10 mouse cellular contexts compared by ENCODE assay signal in the genomic region with DNA sequence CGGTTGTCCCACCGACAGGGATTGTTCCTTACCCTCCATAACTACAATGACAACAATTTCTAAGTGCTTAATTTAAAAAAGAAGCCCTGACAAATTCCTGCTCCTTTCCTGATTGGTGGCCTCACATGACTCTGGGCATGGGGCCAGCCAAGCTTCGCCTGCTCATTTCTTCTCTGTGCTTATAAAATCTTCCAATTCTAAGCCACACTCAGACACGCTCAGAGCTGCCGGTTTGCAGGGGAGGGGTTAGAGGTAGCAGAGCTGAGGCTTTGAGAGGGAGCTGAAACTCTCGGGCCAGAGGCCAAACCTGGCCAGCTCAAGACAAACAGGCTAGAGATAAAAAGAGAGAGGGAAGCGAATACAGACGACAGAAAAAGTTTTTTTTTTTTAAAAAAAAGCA.
DNase-seq lines count a peak whose midpoint lies in the region; ATAC-seq lines count a peak whose summit lies in the region.
"Had no signal": no experiment of that assay in that cellular context is flagged by ENCODE, and none has a peak within 500 bp of the region (broad histone marks: within the 10 kb centered on the region; RNA-seq: fewer than 3 reads in every experiment).

No protein-coding gene starts in this region.

- H3K36me3 ChIP-seq in embryonic facial prominence, embryonic 14.5 days (ENCODE audit: control insufficient read depth, insufficient read depth, low read length): no peaks in the 10 kb centered on the region
- H3K36me3 ChIP-seq in embryonic facial prominence, embryonic 10.5 days (replicated peaks): no peaks in the 10 kb centered on the region
- no peaks in the 10 kb centered on the region for H3K36me3 ChIP-seq in midbrain, embryonic 14.5 days (ENCODE audit: control insufficient read depth, insufficient read depth, low read length)
- H3K36me3 ChIP-seq in midbrain, embryonic 16.5 days (ENCODE audit: control insufficient read depth, insufficient read depth, low read length): no peaks in the 10 kb centered on the region
- H3K36me3 ChIP-seq in heart, embryonic 15.5 days: no peaks in the 10 kb centered on the region
- H3K36me3 ChIP-seq: limb, embryonic 12.5 days; neural tube, embryonic 12.5 days had no signal

- no peak overlapping the region for H3K4me2 ChIP-seq in embryonic facial prominence, embryonic 14.5 days (ENCODE audit: low read depth, low read length)
- no peak overlapping the region for H3K4me2 ChIP-seq in midbrain, embryonic 14.5 days (ENCODE audit: low read length)
- no peak overlapping the region for H3K4me2 ChIP-seq in midbrain, embryonic 16.5 days (ENCODE audit: low read length)
- 0 out of 2 replicates have a peak overlapping the region, but pooled peaks have one; percentile 4 for H3K4me2 ChIP-seq in heart, embryonic 15.5 days
- H3K4me2 ChIP-seq: limb, embryonic 12.5 days; neural tube, embryonic 12.5 days had no signal

- H3K27me3 ChIP-seq in embryonic facial prominence, embryonic 14.5 days (replicated peaks; ENCODE audit: control insufficient read depth, insufficient read depth, low read length): no peaks in the 10 kb centered on the region
- peaks cover 25% of the 10 kb centered on the region for H3K27me3 ChIP-seq in embryonic facial prominence, embryonic 10.5 days (replicated peaks; ENCODE audit: low read depth, poor library complexity, severe bottlenecking)
- H3K27me3 ChIP-seq in midbrain, embryonic 14.5 days (ENCODE audit: control insufficient read depth, insufficient read depth, low read length): no peaks in the 10 kb centered on the region
- no peaks in the 10 kb centered on the region for H3K27me3 ChIP-seq in midbrain, embryonic 16.5 days (ENCODE audit: control insufficient read depth, insufficient read depth, low read depth, low read length)
- no peaks in the 10 kb centered on the region for H3K27me3 ChIP-seq in heart, embryonic 15.5 days
- H3K27me3 ChIP-seq: limb, embryonic 12.5 days; neural tube, embryonic 12.5 days had no signal

- H3K27ac ChIP-seq in embryonic facial prominence, embryonic 14.5 days (replicated peaks; ENCODE audit: low read depth, low read length): no peak overlapping the region
- H3K27ac ChIP-seq in embryonic facial prominence, embryonic 10.5 days (replicated peaks): no peak overlapping the region
- H3K27ac ChIP-seq in midbrain, embryonic 14.5 days (replicated peaks; ENCODE audit: low read depth, low read length): no peak overlapping the region
- no peak overlapping the region for H3K27ac ChIP-seq in midbrain, embryonic 16.5 days (ENCODE audit: low read length)
- peak overlapping the region; percentile 34; the same call in 1 of the 2 replicates for H3K27ac ChIP-seq in heart, embryonic 15.5 days
- H3K27ac ChIP-seq: limb, embryonic 12.5 days; neural tube, embryonic 12.5 days had no signal

- DNase-seq in embryonic facial prominence, embryonic 14.5 days (ENCODE audit: low spot score): peak; percentile 84
- no peak for DNase-seq in embryonic facial prominence, embryonic 10.5 days (ENCODE audit: low spot score)
- peak; percentile 66 for DNase-seq in midbrain, embryonic 14.5 days
- DNase-seq in lung, postnatal 10 days: peak; percentile 66
- no peak for DNase-seq in thymus, postnatal 14 days
- DNase-seq in thymus, postnatal 10 days (ENCODE audit: low spot score in 2 of 2): no peak

- no peak overlapping the region for H3K4me3 ChIP-seq in embryonic facial prominence, embryonic 14.5 days (ENCODE audit: low read depth, low read length)
- no peak overlapping the region for H3K4me3 ChIP-seq in embryonic facial prominence, embryonic 10.5 days
- no peak overlapping the region for H3K4me3 ChIP-seq in midbrain, embryonic 14.5 days (replicated peaks; ENCODE audit: low read depth, low read length)
- H3K4me3 ChIP-seq in midbrain, embryonic 16.5 days (ENCODE audit: low read depth, low read length): no peak overlapping the region
- H3K4me3 ChIP-seq in heart, embryonic 15.5 days: no peak overlapping the region
- H3K4me3 ChIP-seq: limb, embryonic 12.5 days; neural tube, embryonic 12.5 days had no signal

- WGBS in embryonic facial prominence, embryonic 14.5 days: 32% methylated on average over 8 of the region's 8 CpGs
- 60% methylated on average over 8 of the region's 8 CpGs for WGBS in embryonic facial prominence, embryonic 10.5 days
- 40% methylated on average over 8 of the region's 8 CpGs for WGBS in midbrain, embryonic 14.5 days
- 42% methylated on average over 8 of the region's 8 CpGs for WGBS in midbrain, embryonic 16.5 days
- WGBS in heart, embryonic 15.5 days: 22% methylated on average over 8 of the region's 8 CpGs

- peak; percentile 37; the same call in 1 of the 2 replicates for ATAC-seq in embryonic facial prominence, embryonic 14.5 days (ENCODE audit: low read depth)
- no peak for ATAC-seq in midbrain, embryonic 14.5 days (ENCODE audit: low FRiP score, low TSS enrichment)
- no peak for ATAC-seq in midbrain, embryonic 16.5 days
- no peak for ATAC-seq in heart, embryonic 15.5 days (replicated peaks; ENCODE audit: insufficient number of reproducible peaks, insufficient read depth, low FRiP score, low read depth)

- H3K4me1 ChIP-seq in embryonic facial prominence, embryonic 14.5 days (ENCODE audit: control insufficient read depth, insufficient read depth, low read length): no peaks in the 10 kb centered on the region
- H3K4me1 ChIP-seq in embryonic facial prominence, embryonic 10.5 days: no peaks in the 10 kb centered on the region
- H3K4me1 ChIP-seq in midbrain, embryonic 14.5 days (ENCODE audit: control insufficient read depth, insufficient read depth, low read length): no peaks in the 10 kb centered on the region
- H3K4me1 ChIP-seq in midbrain, embryonic 16.5 days (ENCODE audit: control insufficient read depth, insufficient read depth, low read length): no peaks in the 10 kb centered on the region
- H3K4me1 ChIP-seq in heart, embryonic 15.5 days (replicated peaks): no peaks in the 10 kb centered on the region; the same call in 1 of the 2 replicates
- H3K4me1 ChIP-seq: limb, embryonic 12.5 days; neural tube, embryonic 12.5 days had no signal

- H3K9ac ChIP-seq in embryonic facial prominence, embryonic 14.5 days (ENCODE audit: low read depth, low read length): no peak overlapping the region
- no peak overlapping the region for H3K9ac ChIP-seq in midbrain, embryonic 14.5 days (replicated peaks; ENCODE audit: low read length)
- no peak overlapping the region for H3K9ac ChIP-seq in midbrain, embryonic 16.5 days (ENCODE audit: low read depth, low read length)
- H3K9ac ChIP-seq in heart, embryonic 15.5 days: no peak overlapping the region
- H3K9ac ChIP-seq: limb, embryonic 12.5 days; neural tube, embryonic 12.5 days had no signal

- no peaks in the 10 kb centered on the region for H3K9me3 ChIP-seq in embryonic facial prominence, embryonic 14.5 days (ENCODE audit: control insufficient read depth, low read length)
- no peaks in the 10 kb centered on the region for H3K9me3 ChIP-seq in embryonic facial prominence, embryonic 10.5 days
- H3K9me3 ChIP-seq in midbrain, embryonic 14.5 days (ENCODE audit: control insufficient read depth, low read length): no peaks in the 10 kb centered on the region
- no peaks in the 10 kb centered on the region for H3K9me3 ChIP-seq in midbrain, embryonic 16.5 days (replicated peaks; ENCODE audit: control insufficient read depth, low read length, poor library complexity, severe bottlenecking)
- H3K9me3 ChIP-seq in heart, embryonic 15.5 days (replicated peaks): no peaks in the 10 kb centered on the region
- H3K9me3 ChIP-seq: limb, embryonic 12.5 days; neural tube, embryonic 12.5 days had no signal

Comparison
In these comparisons a context has a peak if more than half of its experiments do, and no peak if none do; other contexts are left out.
1. DNase-seq: peak in embryonic facial prominence, embryonic 14.5 days (single experiment), midbrain, embryonic 14.5 days (single experiment) and lung, postnatal 10 days (single experiment); none in embryonic facial prominence, embryonic 10.5 days (single experiment), thymus, postnatal 14 days (single experiment) and thymus, postnatal 10 days (0 of 2).